Mouse (Mus musculus) 3T3-L1 (cell line): ENCODE measurements around the gene Caln1.
A peak's percentile ranks its signal among the peaks of the same experiment; 100 is the strongest.

Experiments used
- DNase-seq: peaks from one replicate; pipeline ENCODE4 v3.0.0-alpha.2; 2015; ENCODE audit warnings: low read depth, low spot score

Gene Caln1

GRCm38 (mm10) chr5:130688385-130689138 is 319.3 kb downstream of the Caln1 start:
- DNase-seq: no peak

DNA sequence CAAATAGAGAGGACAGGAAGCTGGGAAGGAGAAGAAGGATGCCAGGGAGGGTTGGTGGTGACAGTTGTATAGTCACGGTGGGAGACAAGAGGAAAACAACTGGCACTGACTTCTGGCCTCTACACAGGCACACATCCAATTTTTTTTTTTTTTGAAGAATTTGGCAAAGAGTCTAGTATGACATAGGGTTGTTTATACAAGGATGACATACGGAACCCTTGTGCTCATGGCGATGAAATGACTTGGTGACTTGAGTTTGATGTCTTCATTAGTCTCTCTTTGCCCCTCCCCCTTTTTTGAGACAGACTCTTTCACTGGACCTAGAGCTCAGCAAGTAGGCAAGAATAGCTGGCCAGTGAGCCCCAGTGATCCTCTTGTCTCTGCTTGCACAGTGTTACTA is 322.1 kb downstream of the Caln1 start:
- DNase-seq: no peak

- no peak for DNase-seq
These were observed 330.2 kb downstream of the Caln1 start for GRCm38 (mm10) chr5:130699476-130699875.

DNA sequence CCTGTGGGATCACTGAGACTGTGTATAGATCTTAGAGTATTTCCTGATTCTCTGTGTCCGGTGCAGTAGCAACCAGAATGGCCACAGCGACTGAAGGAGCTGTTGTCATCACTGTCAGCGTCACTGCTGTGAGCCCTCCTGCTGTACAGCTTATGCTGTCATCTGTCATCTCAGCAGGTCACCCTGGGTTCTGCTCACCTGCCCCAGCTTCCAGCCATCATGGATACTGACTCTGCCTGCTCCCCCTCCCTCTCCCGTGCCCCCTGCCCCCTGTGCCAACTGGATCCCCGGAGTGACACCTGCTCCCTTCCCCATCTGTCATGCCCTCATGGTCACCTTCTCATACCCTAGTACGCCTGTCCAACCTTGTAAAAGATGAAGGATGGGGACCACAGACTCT is 332.5 kb downstream of the Caln1 start:
- DNase-seq: no peak

DNA sequence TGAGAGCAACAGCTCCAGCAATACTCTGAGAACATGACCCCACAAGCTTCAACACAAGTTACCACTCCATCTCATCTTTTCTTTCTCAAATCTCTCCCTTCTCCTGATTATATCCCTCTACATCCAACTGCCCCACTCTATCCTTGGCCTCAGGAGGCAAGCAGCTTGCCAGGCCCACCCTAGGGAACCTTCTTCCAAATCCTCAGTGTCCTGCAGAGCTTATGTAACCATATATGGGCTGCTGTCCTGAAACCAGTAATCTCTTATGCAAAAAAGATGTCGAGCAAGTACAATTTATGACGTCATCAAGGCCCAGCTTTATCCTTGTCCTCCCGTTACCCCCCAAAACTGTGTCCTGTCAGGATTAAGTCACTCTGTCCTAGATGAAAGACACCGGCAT is 333.1 kb downstream of the Caln1 start:
- DNase-seq: no peak

GRCm38 (mm10) chr5:130704866-130705265 is 335.6 kb downstream of the Caln1 start:
- no peak for DNase-seq

GRCm38 (mm10) chr5:130706202-130706855 is 337.1 kb downstream of the Caln1 start:
- DNase-seq: no peak

DNA sequence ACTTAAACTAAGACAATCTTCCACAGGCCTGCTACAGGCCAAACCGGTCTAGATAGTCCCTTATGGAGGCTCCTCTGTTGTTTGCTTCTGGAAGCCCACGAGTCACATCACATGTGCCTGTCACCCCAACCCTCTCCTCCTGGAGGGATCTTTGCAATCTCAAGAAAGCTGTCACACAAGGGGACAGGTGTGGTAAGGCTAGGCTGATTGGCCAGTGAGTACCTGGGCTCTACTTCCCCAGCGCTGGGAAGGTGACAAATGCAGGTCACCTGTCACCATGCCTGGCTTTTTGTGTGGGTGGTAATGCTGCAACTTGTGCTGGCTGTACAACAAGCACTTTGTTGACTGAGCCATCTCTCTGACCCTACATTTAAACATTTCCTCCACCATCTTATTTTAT is 338.5 kb downstream of the Caln1 start:
- no peak for DNase-seq

DNA sequence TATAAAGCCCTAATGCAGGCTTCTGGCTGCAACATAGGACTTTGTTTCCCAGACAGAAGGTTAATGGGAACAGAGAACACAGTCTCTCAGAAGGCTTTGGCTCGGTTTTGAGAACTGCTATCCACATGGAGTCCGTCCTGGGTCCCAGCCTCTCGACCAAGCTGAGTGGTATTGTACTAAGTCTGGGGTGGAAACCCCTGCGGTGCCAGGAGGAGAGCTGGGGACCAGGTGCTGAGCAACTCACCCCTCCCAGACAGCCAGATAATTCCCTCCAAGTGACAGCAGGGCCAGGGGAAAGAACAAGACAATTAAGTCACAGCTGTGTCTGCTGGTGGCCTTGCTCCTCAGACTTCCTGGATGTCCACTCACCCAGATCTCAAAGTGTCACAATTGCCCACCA is 339.4 kb downstream of the Caln1 start:
- DNase-seq: no peak

DNA sequence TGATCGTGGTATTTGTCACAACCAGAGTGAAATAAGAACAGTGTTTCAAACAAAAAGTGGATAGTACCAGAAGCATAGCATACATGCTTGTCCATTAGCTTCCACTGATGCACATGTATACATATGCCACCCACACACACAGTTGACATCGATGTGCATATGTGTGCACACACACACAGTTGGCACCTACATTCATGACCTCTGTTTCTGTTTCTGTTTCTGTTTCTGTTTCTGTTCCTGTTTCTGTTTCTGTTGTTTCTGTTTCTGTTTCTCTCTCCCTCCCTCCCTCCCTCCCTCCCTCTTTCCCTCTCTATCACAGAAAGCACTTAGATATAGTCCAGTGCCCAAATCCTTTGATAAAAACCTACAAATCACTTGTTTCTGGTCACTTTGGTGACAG is 342.4 kb downstream of the Caln1 start:
- DNase-seq: no peak

DNA sequence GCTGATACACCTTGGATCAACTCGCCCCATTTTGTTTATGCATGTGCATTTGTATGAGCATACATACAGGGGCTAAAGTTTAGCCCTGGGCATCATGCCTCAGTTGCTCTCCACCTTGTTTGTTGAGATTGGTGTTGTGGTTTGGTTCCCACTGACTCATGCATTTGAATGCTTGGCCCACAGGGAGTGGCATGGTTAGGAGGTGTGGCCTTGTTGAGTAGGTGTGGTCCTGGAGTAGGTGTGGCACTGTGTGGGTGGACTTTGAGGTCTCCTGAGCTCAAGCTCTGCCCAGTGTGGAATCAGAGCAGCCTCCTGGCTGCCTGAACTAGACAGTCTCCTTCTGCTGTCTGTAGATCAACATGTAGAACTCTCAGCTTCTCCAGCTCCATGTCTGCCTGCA is 343.0 kb downstream of the Caln1 start:
- DNase-seq: no peak

DNA sequence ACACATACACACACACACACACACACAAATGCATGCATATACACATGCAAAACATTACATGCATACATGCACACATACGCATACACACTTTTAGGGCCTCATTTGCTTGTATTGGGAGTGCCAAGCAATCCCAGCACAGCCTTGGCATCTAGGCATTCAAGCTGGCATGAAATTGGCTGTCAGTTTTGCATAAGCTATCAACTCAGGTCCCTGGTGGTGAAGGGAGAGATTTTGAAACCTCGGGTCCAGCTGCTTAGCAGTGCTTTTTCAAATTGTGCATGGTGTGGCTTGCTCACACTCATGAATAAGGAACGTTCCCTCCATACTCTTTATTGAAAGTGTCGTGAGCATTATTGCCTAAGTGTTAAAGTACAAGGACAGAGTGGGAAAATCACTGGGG is 345.9 kb downstream of the Caln1 start:
- DNase-seq: no peak

- no peak for DNase-seq
These were observed 349.1 kb downstream of the Caln1 start for GRCm38 (mm10) chr5:130718385-130718784.

GRCm38 (mm10) chr5:130742171-130742570 is 372.9 kb downstream of the Caln1 start:
- DNase-seq: no peak

GRCm38 (mm10) chr5:130757517-130757916 is 388.3 kb downstream of the Caln1 start:
- DNase-seq: peak; percentile 17

GRCm38 (mm10) chr5:130765784-130766183 is 396.5 kb downstream of the Caln1 start:
- DNase-seq: no peak

DNA sequence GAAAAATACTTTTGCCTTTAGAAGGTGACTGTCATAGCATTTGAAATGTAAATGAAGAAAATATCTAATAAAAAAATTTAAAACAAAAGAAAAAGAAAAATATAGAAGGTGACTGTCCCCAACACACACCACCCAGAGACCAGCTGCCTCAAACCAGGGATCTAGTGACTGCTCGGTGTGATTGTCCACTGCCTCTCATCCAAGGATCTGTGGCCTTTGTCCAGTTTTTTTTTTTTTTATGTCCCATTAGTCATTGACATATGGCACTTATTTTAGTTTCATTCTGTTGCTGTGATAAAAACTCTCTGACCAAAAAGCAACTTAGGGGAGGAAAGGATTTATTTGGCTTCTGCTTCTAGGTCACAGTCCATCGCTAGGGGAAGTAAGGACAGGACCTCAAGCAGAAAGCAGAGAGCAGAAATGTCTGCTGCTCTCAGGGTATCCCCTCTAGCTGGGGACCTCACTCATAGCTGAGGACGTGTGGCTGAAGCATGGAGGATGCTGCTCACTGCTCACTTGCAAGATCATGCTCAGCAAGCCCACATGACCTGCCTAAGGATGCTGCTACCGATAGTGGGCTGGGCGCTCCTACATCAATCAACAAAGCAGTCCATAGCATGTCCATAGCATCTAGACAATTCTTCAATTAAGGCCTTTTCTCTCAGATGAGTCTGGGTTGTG is 401.9 kb downstream of the Caln1 start:
- no peak for DNase-seq

DNA sequence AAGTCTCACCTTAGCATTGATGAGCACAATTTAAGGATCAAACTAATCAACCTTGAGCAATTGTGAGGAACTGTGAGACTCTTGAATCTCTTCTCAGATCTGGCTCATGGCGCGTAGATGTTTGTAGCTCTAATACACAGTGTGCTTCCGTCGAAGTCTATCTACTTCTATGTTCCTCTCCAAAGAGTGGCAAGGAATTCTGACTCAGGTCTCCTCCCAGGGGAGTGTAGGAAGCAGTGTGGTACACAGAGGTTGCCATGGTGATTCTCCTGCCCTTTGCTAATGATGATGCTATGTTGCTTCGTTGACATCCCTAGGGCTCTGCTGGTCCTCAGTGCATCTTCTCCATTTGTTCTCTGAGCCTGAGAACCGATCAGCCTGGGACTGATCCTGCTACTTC is 403.2 kb downstream of the Caln1 start:
- DNase-seq: no peak

- DNase-seq: no peak
These were observed 405.7 kb downstream of the Caln1 start for GRCm38 (mm10) chr5:130774946-130775345.

DNA sequence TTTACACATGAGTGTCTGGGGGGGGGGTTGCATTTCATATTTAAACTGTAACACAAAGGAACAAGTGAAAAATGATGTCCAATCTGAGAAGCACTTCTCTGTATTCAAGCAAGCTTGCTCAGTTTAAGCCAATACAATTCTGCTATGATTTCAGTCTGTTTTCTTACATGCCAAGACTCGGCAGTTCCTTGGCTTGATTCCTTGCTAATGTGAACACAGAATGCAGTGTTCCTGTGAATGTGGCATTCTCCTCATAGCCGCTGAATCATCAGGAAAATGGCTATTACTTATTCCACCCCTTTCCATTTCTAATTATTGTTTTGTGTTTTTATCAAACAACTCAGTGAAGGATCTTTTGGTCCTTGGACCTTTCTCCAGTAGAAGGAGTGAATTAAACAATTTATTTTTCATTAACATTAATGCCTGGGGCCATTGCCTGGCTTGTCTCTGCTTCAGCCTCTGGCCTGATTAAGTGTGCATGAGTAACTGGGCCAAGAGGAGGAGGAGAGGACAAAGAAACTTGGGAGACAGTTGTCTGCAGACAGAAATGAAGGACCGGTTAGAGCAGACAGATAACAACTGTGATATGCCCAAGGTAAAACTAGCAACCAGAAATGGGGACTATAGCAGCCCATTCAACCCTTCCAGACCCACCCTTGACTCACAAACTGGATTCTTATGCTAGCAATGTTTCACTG is 423.6 kb downstream of the Caln1 start:
- DNase-seq: no peak

DNA sequence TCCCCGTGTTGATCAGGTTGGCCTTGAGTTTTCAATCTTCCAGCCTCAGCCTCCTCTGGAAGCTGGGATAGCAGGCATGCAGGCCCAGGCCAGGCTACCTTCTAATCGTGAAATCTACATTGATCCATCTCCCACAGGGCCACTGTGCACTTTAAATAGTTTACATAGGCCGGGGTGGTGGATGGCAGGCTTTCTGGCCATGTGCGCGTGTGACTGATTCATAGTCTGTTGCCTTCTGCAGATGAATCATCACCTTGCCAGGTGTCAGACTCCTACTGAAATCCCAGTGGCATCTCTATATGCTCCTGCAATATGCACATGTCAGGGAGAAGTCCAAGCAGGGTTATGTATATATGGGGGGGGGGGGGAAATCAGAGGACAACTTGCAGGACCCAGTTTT is 428.5 kb downstream of the Caln1 start:
- no peak for DNase-seq

- DNase-seq: no peak
These were observed 441.1 kb downstream of the Caln1 start for GRCm38 (mm10) chr5:130810314-130810713.
